Mouse (Mus musculus) C2C12 (cell line): ENCODE results near the gene Paqr6.

Experiments used
- CTCF ChIP-seq: IDR thresholded peaks from one replicate; pipeline ENCODE4 v1.5.1; 2011; ENCODE audit not compliant: control insufficient read depth, insufficient read depth, insufficient read length
- MYOG ChIP-seq: IDR thresholded peaks from one replicate; pipeline ENCODE4 v1.6.1; 2011; ENCODE audit not compliant: control insufficient read depth, insufficient read length; ENCODE audit errors: extremely low read depth

- no peak for TF ChIP-seq CTCF
- no peak for TF ChIP-seq MYOG
Measured at GRCm38 (mm10) chr3:88361612-88362313, 2.6 kb upstream of the Paqr6 start.
